Mouse (Mus musculus) CD4-positive helper T cell, adult 2 months (primary cell): Measurements from ENCODE around the gene Rabgap1l.
"Not testable (repeated sequence)": the region's sequence is repeated elsewhere in the genome, so short reads cannot be mapped to it uniquely, and the experiment has no call there.

Experiments
- DNase-seq: peaks from one replicate; pipeline ENCODE4 v3.0.0-alpha.2; 2012; ENCODE audit warnings: low read depth, missing footprints, low spot score

Rabgap1l gene

DNA sequence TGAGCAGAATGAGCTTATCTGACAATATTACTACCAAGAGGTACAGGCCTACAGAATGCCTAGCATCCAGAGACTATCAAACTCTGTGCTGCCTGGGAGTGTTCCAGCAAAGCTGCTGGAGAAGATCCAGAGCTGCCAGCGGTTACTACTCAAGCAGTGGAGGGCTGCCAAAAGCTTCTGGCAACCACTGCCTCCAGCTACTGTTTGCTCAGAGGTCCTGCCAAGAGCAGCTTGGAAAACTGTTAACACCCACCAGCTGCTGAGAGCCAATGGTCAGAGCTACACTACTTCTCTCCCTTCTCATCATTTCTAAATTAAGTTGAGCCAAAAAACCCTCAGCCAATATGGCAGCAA, 99.9 kb downstream of the Rabgap1l start:
- DNase-seq = no peak

DNA sequence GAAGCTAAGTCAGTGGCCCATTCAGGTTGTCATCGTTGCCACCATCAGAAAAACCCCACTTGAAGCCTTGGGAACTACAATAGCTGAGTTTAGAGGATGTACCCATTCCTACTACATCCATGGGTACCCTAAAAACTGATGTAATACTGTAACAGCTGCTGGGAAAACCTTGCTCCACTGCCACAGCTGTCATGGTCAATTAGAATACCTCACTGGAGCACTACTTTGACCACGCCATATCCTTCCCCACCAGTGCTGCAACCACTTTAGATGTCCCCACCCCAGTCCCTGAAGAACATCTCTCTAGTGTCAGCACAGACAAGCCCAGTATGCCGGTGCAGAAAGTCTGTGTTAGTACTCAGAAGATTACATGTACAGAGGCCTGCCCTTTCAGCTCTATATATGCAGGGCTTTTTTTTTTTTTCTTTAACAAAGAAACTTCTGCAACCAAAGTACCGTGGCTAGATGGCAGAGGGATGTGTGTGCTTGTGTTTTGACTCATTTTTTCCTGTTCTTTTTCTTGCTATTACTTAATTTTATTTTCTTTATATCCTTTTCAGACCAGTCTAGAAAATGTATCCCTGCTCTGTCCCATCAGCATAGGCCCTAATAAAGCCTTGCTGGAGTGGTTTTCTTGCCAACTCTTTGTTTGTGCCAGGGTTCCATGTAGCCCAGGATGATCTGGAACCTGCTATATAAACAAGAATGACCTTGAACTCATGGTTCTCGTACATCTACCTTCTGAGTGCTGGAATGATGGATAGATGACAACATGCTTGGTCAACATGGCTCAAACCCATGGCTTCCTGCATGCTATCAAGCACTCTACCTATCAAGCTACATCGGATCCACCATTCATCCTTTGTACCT, 100.6 kb downstream of the Rabgap1l start:
- no peak for DNase-seq

DNA sequence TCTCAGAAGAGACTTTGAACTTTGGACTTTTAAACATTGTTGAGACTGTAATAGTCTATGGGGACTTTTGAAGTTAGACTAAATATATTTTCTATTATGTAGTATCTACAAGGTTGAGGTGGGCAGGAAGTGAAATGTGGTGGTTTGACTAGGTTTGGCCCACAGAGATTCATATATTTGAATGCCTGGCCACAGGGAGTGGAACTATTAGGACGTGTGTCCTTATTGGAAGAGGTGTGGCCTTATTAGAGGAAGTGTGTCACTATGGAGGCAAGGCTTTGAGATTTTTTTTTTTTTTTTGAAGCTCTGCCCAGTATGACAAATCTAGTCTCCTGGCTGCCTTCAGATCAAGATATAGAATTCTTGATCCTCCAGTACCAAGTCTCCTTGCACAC, 101.8 kb downstream of the Rabgap1l start:
- DNase-seq = no peak

DNA sequence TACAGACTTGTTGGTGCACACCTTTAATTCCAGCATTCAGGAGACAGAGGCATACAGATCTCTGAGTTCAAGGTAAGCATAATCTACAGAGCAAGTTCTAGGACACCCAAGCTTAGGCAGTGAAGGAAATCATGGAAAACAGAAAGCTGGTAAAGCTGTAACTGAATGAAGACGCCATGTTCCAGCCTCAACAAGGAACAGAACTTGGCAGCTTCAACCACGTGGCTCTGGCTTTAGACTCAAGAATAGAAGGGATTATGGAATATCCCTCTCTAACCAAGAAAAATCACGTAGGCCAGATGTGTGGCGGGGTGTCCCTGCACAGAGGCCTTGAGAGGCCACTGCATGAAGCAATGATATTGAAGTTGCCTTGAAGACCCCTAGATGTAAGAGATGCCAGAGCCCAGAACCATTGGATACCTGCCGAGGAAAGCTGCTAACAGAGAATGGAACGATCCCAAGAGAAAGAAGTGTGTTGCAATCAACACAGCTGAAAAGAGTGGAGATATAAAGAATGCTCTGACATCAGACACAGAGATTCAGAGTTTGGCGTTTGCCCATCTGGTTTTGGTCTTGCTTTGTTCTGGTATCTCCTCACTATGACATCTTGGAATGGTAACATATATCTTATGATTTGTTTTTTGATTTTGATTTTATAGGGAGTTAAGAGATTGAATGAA, 102.4 kb downstream of the Rabgap1l start:
- no peak for DNase-seq

DNA sequence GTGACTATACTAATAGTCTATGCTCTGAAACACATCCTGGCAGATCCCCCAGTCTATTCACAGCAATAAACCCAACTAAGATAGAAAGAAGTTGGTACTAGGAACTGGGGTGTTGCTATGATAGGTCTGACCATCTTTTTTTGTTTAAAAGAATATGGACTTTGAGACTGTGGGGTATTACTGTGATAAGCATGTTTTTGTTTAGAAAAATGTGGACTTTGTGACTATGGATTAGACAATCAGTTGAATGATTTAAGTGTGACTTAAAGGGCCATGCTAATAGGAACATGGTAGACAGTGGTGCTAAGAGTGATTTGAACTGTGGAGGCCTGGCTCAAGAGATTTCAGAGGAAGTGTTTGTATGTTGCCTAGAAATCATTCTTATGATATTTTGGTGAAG, 103.5 kb downstream of the Rabgap1l start:
- DNase-seq = no peak

DNA sequence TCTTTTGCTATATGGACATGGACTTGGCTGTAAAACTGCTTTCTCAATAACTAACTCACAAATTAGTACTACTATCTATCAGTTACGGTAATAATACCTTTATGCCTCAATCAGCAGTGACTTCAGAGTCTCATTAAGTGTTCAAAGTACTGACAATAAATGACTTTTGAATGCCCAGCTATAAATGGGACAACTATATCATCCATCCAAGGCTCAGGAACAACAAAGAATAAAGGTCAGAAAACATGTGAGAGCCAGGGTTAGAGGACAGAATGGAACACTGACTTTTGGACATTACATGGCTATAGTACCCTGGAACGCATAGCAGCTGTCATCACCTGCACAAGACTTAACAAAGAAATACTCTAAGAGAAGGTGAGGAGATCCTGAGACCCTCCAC, 108.8 kb downstream of the Rabgap1l start:
- no peak for DNase-seq

DNA sequence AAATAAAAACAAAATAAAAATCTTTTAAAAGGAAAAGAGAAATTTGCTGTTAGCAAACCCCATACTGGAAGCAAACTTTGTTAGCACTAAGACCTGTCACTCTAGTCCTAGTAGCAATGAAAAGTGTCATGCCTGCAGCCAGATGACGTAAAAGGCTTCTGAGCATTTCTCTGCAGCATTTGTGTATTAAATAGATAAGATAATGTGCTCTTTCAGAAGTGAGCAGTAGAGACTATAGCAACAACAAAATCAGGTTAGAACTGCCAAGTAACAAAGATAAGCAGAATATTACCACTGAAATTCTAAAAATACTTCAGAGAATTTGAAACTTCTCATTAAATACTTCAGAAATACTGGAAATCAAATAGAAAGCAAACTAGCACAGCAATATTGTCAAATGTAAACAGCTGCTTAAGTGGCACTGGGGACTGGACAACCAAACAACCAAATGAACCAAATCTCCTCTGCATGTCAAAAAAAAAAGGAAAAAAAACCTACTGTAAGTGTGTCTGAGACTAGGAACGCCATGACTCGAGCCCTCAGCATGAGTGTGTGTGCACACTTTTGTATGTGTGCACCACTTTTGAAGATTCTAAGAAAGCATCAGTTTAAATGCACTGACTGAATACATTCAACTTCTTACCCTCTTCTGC, 111.5 kb downstream of the Rabgap1l start:
- no peak for DNase-seq

DNA sequence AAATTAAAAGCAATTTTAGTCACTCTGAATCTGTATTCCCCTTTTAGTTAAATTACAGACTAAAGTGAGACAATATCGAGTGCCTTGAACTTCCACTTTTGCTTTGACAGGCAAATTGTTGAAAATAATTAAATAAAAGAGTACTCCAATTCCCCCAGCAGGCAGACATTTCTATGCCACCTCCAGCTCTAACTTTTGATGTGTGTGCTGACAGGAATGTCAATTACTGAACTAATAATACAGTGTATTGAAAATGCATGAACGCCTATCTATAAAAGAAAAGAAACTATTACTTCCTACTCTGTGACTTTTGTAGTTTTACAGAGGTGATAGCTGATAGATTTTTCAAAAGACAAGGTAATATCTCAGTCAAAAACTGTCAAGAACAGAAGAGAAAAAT, 118.2 kb downstream of the Rabgap1l start:
- no peak for DNase-seq

DNA sequence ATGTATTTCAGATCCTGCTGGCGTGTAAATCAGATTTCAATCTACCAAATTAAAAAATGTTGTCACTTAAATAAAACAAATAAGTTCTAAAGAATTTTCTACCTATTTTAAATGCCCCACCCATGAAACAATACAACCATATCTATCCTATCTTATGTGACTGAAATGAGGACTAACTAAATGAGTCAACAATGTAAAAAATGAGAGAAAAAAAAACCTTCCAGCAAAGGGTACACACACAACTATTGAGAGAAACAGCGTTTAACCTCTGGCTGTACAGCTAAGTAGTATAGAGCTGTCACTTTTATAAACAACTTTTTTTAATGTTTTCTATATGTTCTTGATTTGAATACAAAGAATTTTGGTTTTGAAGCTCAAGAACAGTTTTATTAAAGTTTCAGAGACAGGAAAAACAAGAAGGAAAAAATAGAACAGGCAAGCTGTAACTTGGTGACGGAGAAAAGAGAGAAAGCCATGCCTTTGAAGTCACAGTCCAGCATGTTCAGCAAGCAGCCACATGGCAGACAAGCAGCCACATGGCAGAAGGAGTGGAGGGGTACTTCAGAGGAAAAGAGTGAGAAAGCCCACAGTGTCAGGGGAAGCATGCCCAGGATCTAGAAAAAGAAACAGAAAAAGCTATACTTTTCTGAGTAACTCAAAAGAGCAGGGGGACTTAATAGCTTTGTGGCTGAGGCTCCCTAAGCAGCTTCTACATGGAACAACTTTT, 120.8 kb downstream of the Rabgap1l start:
- no peak for DNase-seq

DNA sequence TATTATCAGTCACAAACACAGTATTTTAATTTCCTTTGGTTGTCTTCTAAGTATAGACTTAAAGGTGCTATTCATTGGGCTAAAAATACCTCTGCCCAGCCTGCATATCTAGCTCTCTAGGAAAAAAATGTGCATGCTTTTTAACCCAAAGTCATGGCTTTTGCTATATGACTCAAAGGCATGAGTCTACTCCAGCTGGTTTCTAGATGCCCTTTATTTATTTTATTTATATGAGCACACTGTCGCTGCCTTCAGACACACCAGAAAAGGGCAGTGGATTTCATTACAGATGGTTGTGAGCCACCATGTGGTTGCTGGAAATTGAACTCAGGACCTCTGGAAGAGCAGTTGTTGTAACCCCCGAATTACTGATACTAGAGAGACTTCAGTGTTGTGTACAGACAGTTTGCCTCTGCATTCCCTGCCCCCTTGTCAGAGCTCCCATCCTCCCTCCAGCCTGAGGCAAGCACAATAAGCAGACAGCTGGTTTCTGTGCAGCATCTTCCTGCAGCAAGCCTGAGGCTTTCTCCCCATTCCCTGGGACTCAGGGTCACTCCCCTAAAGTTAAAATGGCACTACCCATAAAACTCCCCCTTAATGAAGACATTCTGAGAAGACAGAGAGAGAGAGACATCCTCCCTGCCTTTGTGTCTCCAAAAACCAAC, 137.1 kb downstream of the Rabgap1l start:
- no peak for DNase-seq

DNA sequence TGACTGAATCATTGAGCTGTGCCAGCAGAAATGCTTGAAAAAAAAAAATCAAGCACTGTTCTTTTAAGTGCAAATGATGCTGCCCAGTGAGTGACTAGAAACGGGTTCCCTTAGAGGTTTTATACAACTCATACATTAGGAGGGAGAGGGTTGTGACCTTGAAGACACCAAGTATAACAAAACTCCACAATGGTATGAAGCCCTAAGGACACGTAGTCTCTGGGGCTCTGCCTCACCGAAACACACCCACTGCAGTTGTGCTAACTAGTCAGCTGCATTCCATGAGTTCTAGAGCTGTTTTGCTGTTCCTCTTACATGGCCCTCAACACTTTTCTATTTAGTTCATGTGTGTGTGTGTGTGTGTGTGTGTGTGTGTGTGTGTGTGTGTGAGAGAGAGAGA, 141.3 kb downstream of the Rabgap1l start:
- no peak for DNase-seq

DNA sequence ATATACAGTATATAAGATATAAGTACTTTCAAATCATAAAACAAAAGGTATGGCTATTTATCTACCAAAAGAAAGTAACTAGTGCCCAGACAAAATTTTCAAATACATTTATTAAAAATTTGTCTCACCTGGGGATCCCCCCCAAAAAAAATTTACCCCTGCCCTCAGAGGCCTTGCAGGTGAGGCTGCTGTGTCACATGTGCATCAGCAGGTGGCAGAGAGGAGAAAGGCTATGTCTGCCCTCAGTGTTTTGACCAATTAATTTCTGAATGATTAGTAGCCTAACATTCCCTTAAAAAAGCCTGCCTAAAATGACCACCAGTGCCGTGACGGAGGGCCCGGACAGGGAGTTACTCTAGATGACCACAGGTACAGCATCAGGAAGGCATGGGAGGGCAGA, 147.6 kb downstream of the Rabgap1l start:
- DNase-seq = no peak

DNA sequence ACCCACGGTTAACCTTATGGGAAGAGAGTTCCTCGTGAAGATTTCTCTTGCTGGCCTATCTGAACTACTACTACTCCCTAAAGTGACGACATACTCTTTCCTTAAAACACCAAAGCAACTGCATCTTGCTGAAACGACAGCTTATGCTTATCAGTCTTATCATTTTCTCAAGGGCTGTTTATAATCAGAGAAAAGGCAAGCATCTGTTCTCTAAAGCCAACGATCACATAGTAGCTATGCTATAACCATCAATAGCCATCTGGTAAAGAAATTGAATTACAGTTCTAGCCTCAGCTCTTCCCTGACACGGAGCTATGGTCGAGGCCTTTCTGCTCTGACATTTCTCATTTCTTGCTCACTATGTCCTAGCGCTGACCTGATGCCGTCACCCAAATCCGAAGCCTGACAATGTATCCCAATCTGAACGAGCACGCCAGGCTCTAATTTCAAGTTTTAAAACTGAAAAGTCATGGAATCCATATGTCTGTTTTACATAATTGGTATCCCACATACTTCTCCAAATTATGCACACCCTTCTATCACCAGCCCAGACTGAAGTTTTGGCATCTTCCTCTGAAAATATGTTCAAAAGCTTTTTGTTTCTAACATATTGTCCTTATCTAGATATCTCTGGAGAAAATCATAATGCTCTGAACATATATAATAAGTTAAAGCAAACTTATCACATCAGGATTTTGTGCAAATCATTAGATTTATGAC, 164.6 kb downstream of the Rabgap1l start:
- DNase-seq = no peak

DNA sequence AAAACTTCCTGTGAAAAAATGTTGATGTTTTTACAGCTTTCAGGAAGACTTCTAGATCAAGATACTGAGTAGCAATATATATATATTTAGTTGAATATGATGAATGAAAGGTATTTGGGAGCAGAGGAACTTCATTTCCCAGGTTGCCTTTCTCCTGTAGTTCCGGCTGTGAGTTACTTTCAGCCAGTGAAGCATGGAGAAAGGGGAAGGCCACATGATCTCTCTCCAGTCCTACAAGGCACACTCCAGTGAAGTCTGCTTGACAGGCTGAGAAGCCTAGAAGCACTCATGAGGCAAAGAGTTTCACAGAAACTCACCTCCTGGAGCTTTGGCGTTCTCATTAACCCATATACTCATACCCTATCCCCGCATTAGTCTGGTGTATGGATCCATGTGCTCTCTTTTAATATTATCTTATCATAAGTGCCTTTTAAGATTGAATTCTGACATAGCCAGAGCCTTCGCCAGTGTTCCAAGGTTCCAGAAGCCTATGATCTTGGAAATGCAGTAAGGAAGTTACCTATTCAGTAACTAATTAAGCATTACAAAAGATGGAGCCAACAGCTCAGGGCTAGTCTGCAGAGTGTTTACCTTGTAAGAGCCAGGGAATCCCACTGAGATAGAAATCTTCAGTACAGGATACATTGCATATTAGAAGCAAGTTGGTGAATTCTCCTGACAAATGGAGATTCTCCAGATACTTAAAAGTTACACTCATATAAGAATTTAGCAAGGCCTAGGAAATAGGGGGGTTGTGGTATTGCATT, 168.5 kb downstream of the Rabgap1l start:
- DNase-seq = not testable (repeated sequence)

DNA sequence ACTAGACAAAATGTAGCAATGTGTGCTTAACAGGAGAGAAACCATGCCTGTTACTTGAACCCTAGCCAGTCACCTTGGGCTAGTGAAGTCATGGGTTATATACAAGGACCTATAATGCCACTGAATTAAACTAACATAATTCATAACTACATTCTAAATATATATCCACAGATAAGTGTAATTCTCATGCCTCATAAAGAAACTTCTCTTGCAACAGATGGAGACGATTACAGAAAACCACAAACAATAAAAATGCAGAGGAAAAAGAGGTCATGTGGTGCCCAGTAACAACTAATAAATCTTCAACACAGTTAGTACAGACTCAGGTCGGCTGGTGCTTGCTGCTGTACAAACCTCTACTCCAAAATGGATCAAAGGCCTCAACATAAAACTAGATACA, 174.8 kb downstream of the Rabgap1l start:
- DNase-seq = no peak

DNA sequence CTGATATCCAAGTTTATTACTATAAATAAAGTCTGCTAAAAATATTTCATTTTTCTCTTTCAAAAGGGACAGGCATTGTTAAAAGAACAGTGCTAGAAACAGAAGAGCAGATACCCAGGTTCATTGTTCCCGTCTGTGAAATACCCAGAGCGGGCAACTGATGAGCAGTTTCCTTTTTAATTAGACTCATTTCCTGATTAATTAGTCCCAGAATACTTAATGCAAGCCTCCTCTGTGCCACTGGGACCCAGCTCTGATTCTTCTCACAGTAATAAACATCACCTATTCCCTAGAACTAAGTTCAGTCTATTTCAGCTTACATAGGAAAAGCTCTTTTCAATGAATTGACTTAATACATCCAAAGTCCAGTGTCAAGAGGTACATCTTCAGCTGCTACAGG, 186.6 kb downstream of the Rabgap1l start:
- DNase-seq = no peak

DNA sequence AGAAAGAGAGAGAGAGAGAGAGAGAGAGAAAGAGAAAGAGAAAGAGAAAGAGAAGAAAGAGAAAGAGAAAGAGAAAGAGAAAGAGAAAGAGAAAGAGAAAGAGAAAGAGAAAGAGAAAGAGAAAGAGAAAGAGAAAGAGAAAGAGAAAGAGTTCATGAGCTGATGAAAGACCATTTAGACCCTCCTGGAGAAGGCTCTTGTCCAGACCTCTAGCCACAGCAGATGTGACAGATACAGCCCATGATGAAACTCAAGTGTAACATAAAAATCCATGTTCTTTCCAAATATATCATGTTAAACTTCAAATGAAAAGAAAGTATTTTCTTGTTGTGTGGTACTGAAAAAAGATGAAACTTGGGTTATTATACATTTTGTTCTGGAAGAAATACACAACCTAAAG, 189.7 kb downstream of the Rabgap1l start:
- not testable (repeated sequence) for DNase-seq

DNA sequence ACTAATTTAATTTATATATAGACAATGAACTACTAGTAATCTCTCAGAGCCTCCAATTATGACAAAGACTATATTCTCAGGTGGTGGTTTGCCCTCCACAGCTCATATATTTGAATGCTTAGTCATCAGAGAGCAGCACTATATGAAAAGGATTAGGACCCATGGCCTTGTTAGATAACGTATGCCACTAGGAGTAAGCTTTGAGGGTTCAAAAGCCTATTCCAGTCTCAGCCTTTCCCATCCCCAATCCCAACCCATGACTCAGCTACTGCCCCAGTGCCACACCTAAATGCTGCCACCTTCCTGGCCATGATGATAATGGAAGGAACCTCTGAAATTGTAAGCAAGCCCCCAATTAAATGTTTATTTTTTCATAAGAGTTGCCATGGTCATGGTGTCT, 195.6 kb downstream of the Rabgap1l start:
- DNase-seq = no peak

DNA sequence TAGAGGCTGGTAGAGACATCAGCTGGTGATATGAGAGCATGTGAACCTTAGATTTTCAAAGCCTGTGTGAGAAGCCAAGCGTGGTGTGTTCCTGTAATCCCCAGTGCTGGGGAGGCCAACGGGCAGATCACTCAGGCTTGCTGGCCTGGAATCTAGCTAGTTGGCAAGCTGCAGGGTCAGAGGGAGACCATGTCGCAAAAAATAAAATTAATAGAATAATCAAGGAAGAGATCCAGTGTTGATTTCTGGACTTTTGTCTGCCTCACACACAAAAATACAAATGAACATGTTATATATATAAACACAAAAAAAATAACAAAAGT, 196.1 kb downstream of the Rabgap1l start:
- DNase-seq = no peak

DNA sequence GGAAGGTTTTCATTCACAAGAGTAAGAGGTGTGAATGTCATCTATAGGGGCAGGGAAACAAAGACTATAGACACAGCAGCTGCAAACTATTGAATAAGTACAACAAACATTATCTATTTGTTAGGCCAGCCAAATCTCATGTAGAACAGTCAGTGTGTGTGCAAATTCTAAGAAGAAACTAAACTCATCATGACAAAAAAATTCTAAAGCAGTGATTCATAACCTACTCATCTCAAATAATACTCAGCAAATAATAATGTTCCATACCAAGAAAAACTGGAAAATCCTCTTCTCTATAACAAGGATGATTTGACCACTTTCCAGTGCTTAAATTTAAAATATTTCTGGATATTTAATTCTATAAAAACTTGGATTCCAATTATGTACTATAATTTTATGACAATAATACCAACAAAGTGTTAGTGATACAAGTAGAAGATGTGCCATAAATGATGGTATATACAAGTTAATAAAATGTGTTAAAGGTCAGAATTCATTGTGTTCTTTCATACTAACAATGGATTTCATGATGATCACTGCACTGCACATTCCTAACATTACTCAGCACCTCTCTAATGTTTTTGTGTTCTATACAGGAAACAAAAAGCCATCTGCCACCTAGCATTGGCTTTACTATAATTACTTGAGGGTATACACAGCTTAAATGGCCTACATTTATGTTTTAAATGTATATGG, 196.6 kb downstream of the Rabgap1l start:
- no peak for DNase-seq
